Mouse (Mus musculus) MEL (cell line): ENCODE measurements around the gene Depdc7. TPM values are rescaled to one million over a fixed set of nuclear protein-coding genes. Genes with fewer than 3 reads are reported as not detected.

Source experiments
- DNase-seq: peaks from one replicate; pipeline ENCODE4 v3.0.0; 2011; ENCODE audit warnings: low read depth, low spot score
- H3K27ac ChIP-seq: 2 replicates; pipeline ENCODE4 v1.5.1; 2012; ENCODE audit warnings: low read depth, mild to moderate bottlenecking, control low read depth, low read length, moderate library complexity; ENCODE audit not compliant: control insufficient read depth
- H3K27me3 ChIP-seq, 2 experiments: fragments of 150-350 bp in 1 of 2; sonication (generic) in 1 of 2; 2 replicates each; pipeline ENCODE4 v1.6.1; 2012; ENCODE audit warnings: low read length in 2 of 2, mild to moderate bottlenecking in 2 of 2, improper control_type of control experiment in 1 of 2, moderate library complexity in 1 of 2; ENCODE audit not compliant: insufficient read depth in 2 of 2, control insufficient read depth in 1 of 2
- H3K36me3 ChIP-seq, 2 experiments: 2 replicates each; pipeline ENCODE4 v1.6.1; 2012 to 2014; ENCODE audit warnings: low read length in 2 of 2, improper control_type of control experiment in 1 of 2, inconsistent platforms in 1 of 2, mild to moderate bottlenecking in 1 of 2; ENCODE audit not compliant: insufficient read depth in 2 of 2, control insufficient read depth in 1 of 2
- H3K4me1 ChIP-seq, 2 experiments: fragments of 150-350 bp in 1 of 2; sonication (generic) in 1 of 2; 2 replicates each; pipeline ENCODE4 v1.6.1; 2012; ENCODE audit warnings: low read length in 2 of 2, improper control_type of control experiment in 1 of 2, mild to moderate bottlenecking in 1 of 2; ENCODE audit not compliant: insufficient read depth in 2 of 2, control insufficient read depth in 1 of 2
- H3K4me3 ChIP-seq, 2 experiments: fragments of 150-350 bp in 1 of 2; sonication (generic) in 1 of 2; 2 replicates each; pipeline ENCODE4 v1.5.1; 2012; ENCODE audit warnings: low read depth in 2 of 2, low read length in 2 of 2, mild to moderate bottlenecking in 2 of 2, moderate library complexity in 2 of 2, control low read depth in 1 of 2, improper control_type of control experiment in 1 of 2; ENCODE audit not compliant: control insufficient read depth in 1 of 2, insufficient read depth in 1 of 2
- H3K79me2 ChIP-seq: 2 replicates; pipeline ENCODE4 v1.6.1; 2012; ENCODE audit warnings: mild to moderate bottlenecking, low read length, moderate library complexity; ENCODE audit not compliant: control insufficient read depth, poor library complexity, insufficient read depth
- H3K9ac ChIP-seq: 2 replicates; pipeline ENCODE4 v1.6.1; 2012; ENCODE audit warnings: low read depth, mild to moderate bottlenecking, control low read depth, low read length, moderate library complexity; ENCODE audit not compliant: control insufficient read depth, poor library complexity, severe bottlenecking
- H3K9me3 ChIP-seq: fragments of 150-350 bp; sonication (generic); replicated peaks from 2 replicates; pipeline ENCODE4 v1.6.1; 2012; ENCODE audit warnings: mild to moderate bottlenecking, low read length, improper control_type of control experiment, moderate library complexity; ENCODE audit not compliant: insufficient read depth
- BHLHE40 ChIP-seq: IDR thresholded peaks from 2 replicates; pipeline ENCODE4 v1.6.1; 2012; ENCODE audit warnings: low read depth, mild to moderate bottlenecking, inconsistent platforms, low read length, improper control_type of control experiment, borderline replicate concordance
- CHD1 ChIP-seq: IDR thresholded peaks from 2 replicates; pipeline ENCODE4 v1.6.1; 2012; ENCODE audit warnings: low read depth, mild to moderate bottlenecking, inconsistent platforms, low read length, improper control_type of control experiment
- CHD2 ChIP-seq: IDR thresholded peaks from 2 replicates; pipeline ENCODE4 v1.6.1; 2011; ENCODE audit warnings: low read length, improper control_type of control experiment
- CTCF ChIP-seq, 3 experiments: IDR thresholded peaks in 2 of 3; conservative IDR thresholded peaks in 1 of 3; 2 replicates each; pipeline ENCODE4 v1.5.1; 2011 to 2012; ENCODE audit warnings: low read length in 3 of 3, low read depth in 2 of 3, mild to moderate bottlenecking in 2 of 3, improper control_type of control experiment in 1 of 3, inconsistent platforms in 1 of 3, mixed read lengths in 1 of 3, moderate library complexity in 1 of 3; ENCODE audit not compliant: control insufficient read depth in 1 of 3, insufficient read depth in 1 of 3, poor library complexity in 1 of 3, severe bottlenecking in 1 of 3
- ELF1 ChIP-seq: IDR thresholded peaks from 2 replicates; pipeline ENCODE4 v1.6.1; 2014; ENCODE audit warnings: low read depth, mild to moderate bottlenecking, inconsistent platforms, low read length, improper control_type of control experiment, moderate library complexity
- GABPA ChIP-seq: IDR thresholded peaks from 2 replicates; pipeline ENCODE4 v1.6.1; 2012; ENCODE audit warnings: low read depth, mild to moderate bottlenecking, inconsistent platforms, low read length, improper control_type of control experiment, moderate library complexity
- GATA1 ChIP-seq: IDR thresholded peaks from 2 replicates; pipeline ENCODE4 v1.6.1; 2011; ENCODE audit warnings: low read depth, low read length, improper control_type of control experiment
- JUND ChIP-seq: IDR thresholded peaks from 2 replicates; pipeline ENCODE4 v1.6.1; 2011; ENCODE audit warnings: low read depth, mild to moderate bottlenecking, improper control_type of control experiment, low read length
- KAT2A ChIP-seq: conservative IDR thresholded peaks from 2 replicates; pipeline ENCODE4 v1.6.1; 2012; ENCODE audit warnings: low read depth, low read length, improper control_type of control experiment, inconsistent platforms
- MAFK ChIP-seq: IDR thresholded peaks from 2 replicates; pipeline ENCODE4 v1.6.1; 2011; ENCODE audit warnings: low read depth, mild to moderate bottlenecking, low read length, improper control_type of control experiment, borderline replicate concordance
- MAZ ChIP-seq: IDR thresholded peaks from 2 replicates; pipeline ENCODE4 v1.6.1; 2012; ENCODE audit warnings: low read depth, mild to moderate bottlenecking, inconsistent platforms, low read length, improper control_type of control experiment
- NRF1 ChIP-seq: IDR thresholded peaks from 2 replicates; pipeline ENCODE4 v1.6.1; 2014; ENCODE audit warnings: low read depth, mild to moderate bottlenecking, inconsistent platforms, low read length, improper control_type of control experiment, moderate library complexity; ENCODE audit not compliant: poor library complexity, insufficient read depth, severe bottlenecking
- POLR2AphosphoS2 ChIP-seq: IDR thresholded peaks from 2 replicates; pipeline ENCODE4 v1.6.1; 2011; ENCODE audit warnings: low read length, improper control_type of control experiment
- POLR2AphosphoS5 ChIP-seq: IDR thresholded peaks from 2 replicates; pipeline ENCODE4 v1.6.1; 2012; ENCODE audit warnings: low read depth, borderline replicate concordance, mild to moderate bottlenecking, inconsistent platforms, low read length, moderate library complexity, mixed read lengths
- RAD21 ChIP-seq: IDR thresholded peaks from 2 replicates; pipeline ENCODE4 v1.6.1; 2011; ENCODE audit warnings: mild to moderate bottlenecking, low read depth, low read length, improper control_type of control experiment
- RCOR1 ChIP-seq: IDR thresholded peaks from 2 replicates; pipeline ENCODE4 v1.6.1; 2012; ENCODE audit warnings: low read depth, mild to moderate bottlenecking, inconsistent platforms, low read length, improper control_type of control experiment
- SIN3A ChIP-seq: IDR thresholded peaks from 2 replicates; pipeline ENCODE4 v1.6.1; 2012; ENCODE audit warnings: low read length, improper control_type of control experiment, inconsistent platforms
- ZC3H11A ChIP-seq: IDR thresholded peaks from 2 replicates; pipeline ENCODE4 v1.6.1; 2012; ENCODE audit warnings: low read depth, mild to moderate bottlenecking, inconsistent platforms, low read length, improper control_type of control experiment
- ZMIZ1 ChIP-seq: IDR thresholded peaks from 2 replicates; pipeline ENCODE4 v1.6.1; 2012; ENCODE audit warnings: low read depth, mild to moderate bottlenecking, inconsistent platforms, low read length, improper control_type of control experiment, moderate library complexity
- ZNF384 ChIP-seq: IDR thresholded peaks from 2 replicates; pipeline ENCODE4 v1.6.1; 2012; ENCODE audit warnings: low read depth, mild to moderate bottlenecking, inconsistent platforms, low read length, improper control_type of control experiment
- polyA plus RNA-seq, 2 experiments: library from polyadenylated mRNA; stranded (reverse) in 1 of 2; unstranded in 1 of 2; fragments of >175 nt in 1 of 2; fragments of >200 nt in 1 of 2; gene quantifications; 2 replicates each; pipeline versions ENCODE4 v1.2.1 to v1.2.4; 2012; ENCODE audit warnings: low replicate concordance in 2 of 2, low read depth in 1 of 2; ENCODE audit not compliant: insufficient read length in 2 of 2, insufficient read depth in 1 of 2, missing spikeins in 1 of 2
- total RNA-seq: library from RNA; depleted of rRNA; stranded (reverse); fragments of 300-350 nt; gene quantifications from 2 replicates; pipeline ENCODE4 v1.2.3, GENCODE M21; 2012

Gene Depdc7
- total and polyA plus RNA-seq, 3 experiments = 7.1 to 8.6 TPM; not detected in 1

DNA sequence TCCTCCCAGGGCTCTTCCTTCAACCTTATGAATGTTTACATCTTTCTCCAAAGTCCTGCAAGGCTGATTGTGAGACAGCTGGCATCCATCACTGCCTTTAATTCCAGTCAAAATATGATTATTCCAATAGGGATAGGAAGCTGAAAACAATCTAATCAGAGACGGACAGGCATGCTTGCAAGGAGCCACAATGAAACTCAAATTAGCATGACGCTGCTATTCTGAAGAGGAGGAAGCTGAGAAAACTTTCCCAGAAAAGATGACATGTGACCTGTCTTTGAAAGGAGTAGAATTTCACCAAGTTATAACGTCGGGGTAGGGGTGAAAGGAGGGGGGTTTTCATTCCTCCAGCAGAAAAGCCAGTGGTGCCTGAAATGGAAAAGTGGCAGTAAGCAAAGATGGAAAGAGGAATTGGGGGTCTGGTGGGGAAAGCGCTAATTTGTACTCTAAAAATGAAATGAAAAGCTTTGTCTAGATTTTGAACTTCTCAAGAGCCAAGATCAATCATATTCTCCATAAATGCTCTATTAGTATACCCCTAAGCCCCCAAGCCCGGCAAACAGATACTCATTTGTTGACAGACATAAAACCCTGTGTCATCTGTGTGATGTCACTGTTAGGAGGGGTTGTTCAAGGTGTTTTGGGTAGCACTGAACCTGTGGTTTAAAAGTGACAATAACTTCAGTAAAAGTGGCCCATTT lies 31.9 kb downstream of the Depdc7 start (continued):
- no peak for TF ChIP-seq BHLHE40
- no peak for TF ChIP-seq MAZ
- no peak for TF ChIP-seq JUND
- TF ChIP-seq RCOR1 = peak; percentile 50; the same call in 1 of the 2 replicates
- TF ChIP-seq ELF1 = no peak
- TF ChIP-seq POLR2AphosphoS5 = no peak
- peak; percentile 18; the same call in 1 of the 2 replicates for TF ChIP-seq MAFK

DNA sequence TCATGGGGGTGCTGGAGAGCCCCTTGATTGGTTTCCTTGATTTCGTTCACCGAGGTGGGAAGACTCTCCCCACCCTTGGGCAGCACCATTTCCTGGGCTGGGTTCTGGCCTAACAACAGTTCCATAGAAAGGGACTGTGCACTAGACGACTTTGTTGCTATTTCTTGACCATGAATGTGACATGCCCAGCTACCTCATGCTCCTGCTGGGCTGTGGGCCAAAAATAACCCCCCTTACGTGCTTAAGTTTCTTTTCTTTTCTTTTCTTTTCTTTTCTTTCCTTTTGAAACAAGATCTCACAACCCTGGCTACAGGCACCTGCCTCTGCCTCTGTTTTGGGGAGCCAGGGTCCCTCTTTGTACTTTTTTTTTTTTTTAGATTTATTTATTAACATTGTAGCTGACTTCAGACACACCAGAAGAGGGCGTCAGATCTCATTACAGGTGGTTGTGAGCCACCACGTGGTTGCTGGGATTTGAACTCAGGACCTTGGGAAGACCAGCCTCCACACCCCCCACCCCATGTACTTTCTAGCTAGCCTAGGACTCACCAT lies 32.8 kb downstream of the Depdc7 start:
- no peak overlapping the region for H3K9ac ChIP-seq
- no peak overlapping the region for H3K27ac ChIP-seq
- H3K9me3 ChIP-seq = no peaks in the 10 kb centered on the region
- TF ChIP-seq RAD21 = no peak
- TF ChIP-seq KAT2A = no peak
- no peak for TF ChIP-seq CHD1
- 0 out of 2 replicates have a peak, but pooled peaks have one; percentile 12 for TF ChIP-seq SIN3A
- peak in 1 of 3 experiments; percentile 6; a peak in 1 of 6 replicates for TF ChIP-seq CTCF (IDR thresholded peaks at IDR 0.05 in 2 of 3, conservative IDR thresholded peaks at IDR 0.05 in 1 of 3; ENCODE audit: control insufficient read depth in 1 of 3, insufficient read depth in 1 of 3, low read depth in 2 of 3, low read length in 3 of 3, poor library complexity in 1 of 3, severe bottlenecking in 1 of 3)
- TF ChIP-seq ZC3H11A = no peak
- peak; percentile 61 for TF ChIP-seq ZNF384
- TF ChIP-seq, all 39 proteins: peak for 3
- no peak overlapping the region; a peak in 1 of 4 replicates for H3K4me3 ChIP-seq
- H3K79me2 ChIP-seq = peaks cover 14% of the 10 kb centered on the region; the same call in 1 of the 2 replicates
- peaks cover 0 to 13% of the 10 kb centered on the region in 2 experiments; a peak in 2 of 4 replicates for H3K36me3 ChIP-seq
- no peaks in the 10 kb centered on the region for H3K27me3 ChIP-seq
- peaks cover 13 to 14% of the 10 kb centered on the region in 2 experiments; a peak in 3 of 4 replicates for H3K4me1 ChIP-seq
- no peak for DNase-seq

DNA sequence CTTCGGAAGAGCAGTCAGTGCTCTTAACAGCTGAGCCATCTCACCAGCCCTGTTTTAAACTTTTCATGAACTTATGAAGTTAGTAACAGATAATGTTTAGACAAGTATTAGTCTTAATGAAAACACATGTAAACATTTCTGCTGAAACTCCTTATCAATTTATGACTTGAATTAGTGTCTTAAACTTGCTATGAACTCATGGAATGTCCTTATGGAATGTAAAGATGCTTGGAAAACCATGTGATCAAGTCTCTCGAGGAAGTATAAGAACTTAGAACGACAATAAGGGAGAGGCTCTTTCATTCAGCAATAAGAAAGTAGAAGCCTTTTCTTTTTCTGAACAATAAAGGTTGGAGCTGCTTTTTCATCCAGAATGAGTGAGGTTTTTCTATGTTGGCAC lies 38.3 kb downstream of the Depdc7 start:
- Histone ChIP-seq H3K79me2 (no peaks in the 10 kb centered on the region), H3K4me1 (peaks cover 5% of the 10 kb centered on the region in 2 experiments), H3K27ac (no peak overlapping the region), H3K36me3 (peaks cover 0 to 8% of the 10 kb centered on the region in 2 experiments; a peak in 2 of 4 replicates), H3K4me3 (no peak overlapping the region), H3K9me3 (no peaks in the 10 kb centered on the region), H3K9ac (no peak overlapping the region), H3K27me3 (no peaks in the 10 kb centered on the region)
- no peak for DNase-seq
- TF ChIP-seq CHD2 (no peak), CTCF (IDR thresholded peaks at IDR 0.05 in 2 of 3, conservative IDR thresholded peaks at IDR 0.05 in 1 of 3; ENCODE audit: control insufficient read depth in 1 of 3, insufficient read depth in 1 of 3, low read depth in 2 of 3, low read length in 3 of 3, poor library complexity in 1 of 3, severe bottlenecking in 1 of 3) (no peak), BHLHE40 (no peak), POLR2AphosphoS5 (no peak), POLR2AphosphoS2 (no peak), GABPA (no peak), ZMIZ1 (no peak), GATA1 (no peak), NRF1 (no peak), MAZ (no peak)
